Mouse (Mus musculus): ENCODE results near the gene AU018091. TPM values are rescaled to one million over a fixed set of nuclear protein-coding genes. Genes with fewer than 3 reads are reported as not detected.
"Not testable (repeated sequence)": the region's sequence is repeated elsewhere in the genome, so short reads cannot be mapped to it uniquely, and the experiment has no call there.

The AU018091 gene
- polyA plus RNA-seq, 1 experiment from 2014 or later = 0.09 TPM

GRCm38 (mm10) chr7:3198884-3199283, 29.9 kb upstream of the AU018091 start:
- WGBS = 45% methylated on average over 11 of the region's 11 CpGs
- Histone ChIP-seq H3K27me3 (no peaks in the 10 kb centered on the region), H3K4me3 (no peak overlapping the region), H3K36me3 (no peaks in the 10 kb centered on the region), H3K9me3 (no peaks in the 10 kb centered on the region), H3K4me1 (no peaks in the 10 kb centered on the region), H3K4me2 (no peak overlapping the region), H3K27ac (no peak overlapping the region), H3K9ac (no peak overlapping the region)
- ATAC-seq (ENCODE audit: borderline replicate concordance, extremely low read depth, low FRiP score, low TSS enrichment) = no peak

- 68% methylated on average over 5 of the region's 5 CpGs for WGBS
- H3K4me2 ChIP-seq = no peak overlapping the region
- ATAC-seq (ENCODE audit: borderline replicate concordance, extremely low read depth, low FRiP score, low TSS enrichment) = no peak
- H3K27me3 ChIP-seq = no peaks in the 10 kb centered on the region
- no peak overlapping the region for H3K27ac ChIP-seq
- no peak overlapping the region for H3K9ac ChIP-seq
- H3K4me3 ChIP-seq = no peak overlapping the region
- no peaks in the 10 kb centered on the region for H3K9me3 ChIP-seq
- H3K4me1 ChIP-seq = no peaks in the 10 kb centered on the region
- no peaks in the 10 kb centered on the region for H3K36me3 ChIP-seq
Measured at GRCm38 (mm10) chr7:3195850-3196249, 26.8 kb upstream of the AU018091 start.

- no peak for ATAC-seq (ENCODE audit: borderline replicate concordance, extremely low read depth, low FRiP score, low TSS enrichment)
- H3K4me2 ChIP-seq = no peak overlapping the region
- H3K9me3 ChIP-seq = no peaks in the 10 kb centered on the region
- H3K4me1 ChIP-seq = no peaks in the 10 kb centered on the region
- 90% methylated on average over 4 of the region's 4 CpGs for WGBS
- no peaks in the 10 kb centered on the region for H3K27me3 ChIP-seq
- H3K4me3 ChIP-seq = no peak overlapping the region
- no peak overlapping the region for H3K9ac ChIP-seq
- no peaks in the 10 kb centered on the region for H3K36me3 ChIP-seq
- H3K27ac ChIP-seq = no peak overlapping the region
Measured at GRCm38 (mm10) chr7:3194531-3194930, 25.5 kb upstream of the AU018091 start.

GRCm38 (mm10) chr7:3193905-3194304, 24.9 kb upstream of the AU018091 start:
- Histone ChIP-seq H3K36me3 (no peaks in the 10 kb centered on the region), H3K27me3 (no peaks in the 10 kb centered on the region), H3K27ac (no peak overlapping the region), H3K4me2 (no peak overlapping the region), H3K9me3 (no peaks in the 10 kb centered on the region), H3K4me1 (no peaks in the 10 kb centered on the region), H3K4me3 (no peak overlapping the region), H3K9ac (no peak overlapping the region)
- 10% methylated on average over 6 of the region's 6 CpGs for WGBS
- ATAC-seq (ENCODE audit: borderline replicate concordance, extremely low read depth, low FRiP score, low TSS enrichment) = no peak

- Histone ChIP-seq H3K27ac (no peak overlapping the region), H3K9me3 (no peaks in the 10 kb centered on the region), H3K4me2 (no peak overlapping the region), H3K4me1 (no peaks in the 10 kb centered on the region), H3K9ac (no peak overlapping the region), H3K36me3 (no peaks in the 10 kb centered on the region), H3K27me3 (no peaks in the 10 kb centered on the region), H3K4me3 (no peak overlapping the region)
- no peak for ATAC-seq (ENCODE audit: borderline replicate concordance, extremely low read depth, low FRiP score, low TSS enrichment)
- 79% methylated on average over 4 of the region's 4 CpGs for WGBS
Measured at GRCm38 (mm10) chr7:3193049-3193632, 24.1 kb upstream of the AU018091 start.

GRCm38 (mm10) chr7:3191971-3192498, 23.0 kb upstream of the AU018091 start:
- no peak overlapping the region for H3K4me2 ChIP-seq
- no peak for ATAC-seq (ENCODE audit: borderline replicate concordance, extremely low read depth, low FRiP score, low TSS enrichment)

GRCm38 (mm10) chr7:3186726-3187125, 17.7 kb upstream of the AU018091 start:
- not testable (repeated sequence) for ATAC-seq (ENCODE audit: borderline replicate concordance, extremely low read depth, low FRiP score, low TSS enrichment); H3K4me1 ChIP-seq; H3K9me3 ChIP-seq; H3K27me3 ChIP-seq; H3K9ac ChIP-seq; H3K4me2 ChIP-seq; H3K27ac ChIP-seq; H3K4me3 ChIP-seq; H3K36me3 ChIP-seq
- 85% methylated on average over 2 of the region's 2 CpGs for WGBS

More at GRCm38 (mm10) chr7:3191971-3192498, 23.0 kb upstream of the AU018091 start:
- no peak overlapping the region for H3K9ac ChIP-seq
- H3K27ac ChIP-seq = no peak overlapping the region
- H3K36me3 ChIP-seq = no peaks in the 10 kb centered on the region
- H3K4me1 ChIP-seq = no peaks in the 10 kb centered on the region
- H3K27me3 ChIP-seq = no peaks in the 10 kb centered on the region
- no peaks in the 10 kb centered on the region for H3K9me3 ChIP-seq
- H3K4me3 ChIP-seq = no peak overlapping the region
- 83% methylated on average over 12 of the region's 12 CpGs for WGBS

- no peak for ATAC-seq (ENCODE audit: borderline replicate concordance, extremely low read depth, low FRiP score, low TSS enrichment)
- Histone ChIP-seq H3K27ac (no peak overlapping the region), H3K27me3 (no peaks in the 10 kb centered on the region), H3K4me2 (no peak overlapping the region), H3K4me1 (no peaks in the 10 kb centered on the region), H3K9me3 (no peaks in the 10 kb centered on the region), H3K4me3 (no peak overlapping the region), H3K9ac (no peak overlapping the region), H3K36me3 (no peaks in the 10 kb centered on the region)
- 50% methylated on average over 1 of the region's 1 CpGs for WGBS
Measured at GRCm38 (mm10) chr7:3186136-3186535, 17.1 kb upstream of the AU018091 start.

GRCm38 (mm10) chr7:3184394-3184793, 15.4 kb upstream of the AU018091 start:
- H3K9me3 ChIP-seq = no peaks in the 10 kb centered on the region
- WGBS = 38% methylated on average over 4 of the region's 4 CpGs
- no peak for ATAC-seq (ENCODE audit: borderline replicate concordance, extremely low read depth, low FRiP score, low TSS enrichment)
- no peaks in the 10 kb centered on the region for H3K27me3 ChIP-seq
- no peak overlapping the region for H3K27ac ChIP-seq
- H3K9ac ChIP-seq = no peak overlapping the region
- H3K4me1 ChIP-seq = no peaks in the 10 kb centered on the region
- no peaks in the 10 kb centered on the region for H3K36me3 ChIP-seq
- no peak overlapping the region for H3K4me3 ChIP-seq
- no peak overlapping the region for H3K4me2 ChIP-seq

- 82% methylated on average over 24 of the region's 24 CpGs for whole genome bisulfite sequencing
- H3K27ac ChIP-seq; H3K4me1 ChIP-seq; ATAC-seq (ENCODE audit: borderline replicate concordance, extremely low read depth, low FRiP score, low TSS enrichment); H3K36me3 ChIP-seq; H3K4me2 ChIP-seq; H3K9me3 ChIP-seq; H3K27me3 ChIP-seq; H3K9ac ChIP-seq; H3K4me3 ChIP-seq: not testable (repeated sequence)
Measured at GRCm38 (mm10) chr7:3180958-3181357, 12.0 kb upstream of the AU018091 start.

- H3K36me3 ChIP-seq = no peaks in the 10 kb centered on the region
- no peak overlapping the region for H3K4me3 ChIP-seq
- no peak overlapping the region for H3K9ac ChIP-seq
- H3K4me1 ChIP-seq = no peaks in the 10 kb centered on the region
- H3K4me2 ChIP-seq = no peak overlapping the region
- no peak overlapping the region for H3K27ac ChIP-seq
- H3K9me3 ChIP-seq = no peaks in the 10 kb centered on the region
- 90% methylated on average over 1 of the region's 1 CpGs for WGBS
- ATAC-seq (ENCODE audit: borderline replicate concordance, extremely low read depth, low FRiP score, low TSS enrichment) = no peak
- H3K27me3 ChIP-seq = no peaks in the 10 kb centered on the region
Measured at GRCm38 (mm10) chr7:3168296-3168695, 707 bp downstream of the AU018091 start.

GRCm38 (mm10) chr7:3166270-3166669, 2.7 kb downstream of the AU018091 start:
- 82% methylated on average over 4 of the region's 4 CpGs for WGBS
- Histone ChIP-seq H3K4me1 (no peaks in the 10 kb centered on the region), H3K9ac (no peak overlapping the region), H3K4me2 (no peak overlapping the region), H3K9me3 (no peaks in the 10 kb centered on the region), H3K27me3 (no peaks in the 10 kb centered on the region), H3K36me3 (no peaks in the 10 kb centered on the region), H3K27ac (no peak overlapping the region), H3K4me3 (no peak overlapping the region)
- no peak for ATAC-seq (ENCODE audit: borderline replicate concordance, extremely low read depth, low FRiP score, low TSS enrichment)

GRCm38 (mm10) chr7:3164991-3165390, 4.0 kb downstream of the AU018091 start:
- Histone ChIP-seq H3K27me3 (no peaks in the 10 kb centered on the region), H3K9me3 (no peaks in the 10 kb centered on the region), H3K9ac (no peak overlapping the region), H3K27ac (no peak overlapping the region), H3K4me2 (no peak overlapping the region), H3K36me3 (no peaks in the 10 kb centered on the region), H3K4me3 (no peak overlapping the region), H3K4me1 (no peaks in the 10 kb centered on the region)
- no peak for ATAC-seq (ENCODE audit: borderline replicate concordance, extremely low read depth, low FRiP score, low TSS enrichment)

All from lung, embryonic 15.5 days (tissue).